In the genomic region with DNA sequence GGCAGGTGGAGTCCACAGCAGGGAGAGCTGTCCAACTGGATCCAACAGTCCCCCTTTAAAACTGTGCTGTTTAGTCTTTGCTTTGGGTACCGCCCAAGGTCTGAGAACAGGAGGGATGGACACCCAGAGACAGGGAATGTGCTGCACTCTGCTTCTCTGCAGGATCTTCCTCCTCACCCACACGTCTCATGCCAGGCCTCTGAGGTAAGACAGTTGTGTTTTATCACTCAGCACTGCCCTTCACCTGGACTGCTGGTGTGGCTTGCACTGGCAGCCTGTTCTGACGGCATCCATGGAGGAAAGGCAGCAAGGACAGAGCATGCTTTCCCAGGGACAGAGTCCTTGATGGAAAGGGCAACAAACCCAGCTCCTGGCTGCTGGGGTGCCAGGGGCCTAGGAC, we compare ENCODE assay signal across 21 mouse cellular contexts. TPM values are rescaled to one million over a fixed set of nuclear protein-coding genes. Genes with fewer than 3 reads are reported as not detected.
A peak's percentile ranks its signal among the peaks of the same experiment; 100 is the strongest.
DNase-seq lines count a peak whose midpoint lies in the region; ATAC-seq and TF ChIP-seq lines count a peak whose summit lies in the region.
"Had no signal": no experiment of that assay in that cellular context is flagged by ENCODE, and none has a peak within 500 bp of the region (broad histone marks: within the 10 kb centered on the region; RNA-seq: fewer than 3 reads in every experiment).

No protein-coding gene starts in this region.

- H3K9ac ChIP-seq in hindbrain, embryonic 13.5 days, result peak overlapping the region; percentile 40; the same call in 1 of the 2 replicates
- no peak overlapping the region for H3K9ac ChIP-seq in hindbrain, embryonic 14.5 days
- no peak overlapping the region for H3K9ac ChIP-seq in midbrain, postnatal 0 days (replicated peaks; ENCODE audit: low read length, poor library complexity, severe bottlenecking)
- H3K9ac ChIP-seq: liver, postnatal 0 days; neural tube, embryonic 12.5 days had no signal

- H3K36me3 ChIP-seq in hindbrain, embryonic 13.5 days, result peaks cover 29% of the 10 kb centered on the region
- H3K36me3 ChIP-seq in hindbrain, embryonic 14.5 days (replicated peaks; ENCODE audit: control insufficient read depth, insufficient read depth), result peaks cover 29% of the 10 kb centered on the region
- H3K36me3 ChIP-seq in midbrain, postnatal 0 days (ENCODE audit: insufficient read depth, low read length), result peaks cover 15% of the 10 kb centered on the region; the same call in 1 of the 2 replicates

- ATAC-seq in hindbrain, embryonic 13.5 days (ENCODE audit: low FRiP score), result no peak
- no peak for ATAC-seq in hindbrain, embryonic 14.5 days (ENCODE audit: low FRiP score)
- ATAC-seq in midbrain, postnatal 0 days (ENCODE audit: low FRiP score), result no peak
- ATAC-seq: forebrain, embryonic 16.5 days; hindbrain, embryonic 16.5 days; liver, postnatal 0 days had no signal

- H3K4me1 ChIP-seq in hindbrain, embryonic 13.5 days (replicated peaks), result peaks cover 6% of the 10 kb centered on the region
- H3K4me1 ChIP-seq in hindbrain, embryonic 14.5 days (replicated peaks; ENCODE audit: control insufficient read depth, insufficient read depth, low read length), result no peaks in the 10 kb centered on the region
- H3K4me1 ChIP-seq in midbrain, postnatal 0 days (ENCODE audit: insufficient read depth, low read length), result no peaks in the 10 kb centered on the region
- H3K4me1 ChIP-seq: neural tube, embryonic 12.5 days had no signal

- no peak overlapping the region for H3K4me3 ChIP-seq in hindbrain, embryonic 13.5 days
- no peak overlapping the region for H3K4me3 ChIP-seq in hindbrain, embryonic 14.5 days (replicated peaks; ENCODE audit: low read length)
- H3K4me3 ChIP-seq in midbrain, postnatal 0 days (ENCODE audit: low read depth, low read length), result no peak overlapping the region
- H3K4me3 ChIP-seq: erythroblast, embryonic 14.5 days; midbrain, embryonic 10.5 days; neural tube, embryonic 12.5 days had no signal

- no peak overlapping the region for H3K4me2 ChIP-seq in hindbrain, embryonic 13.5 days
- H3K4me2 ChIP-seq in hindbrain, embryonic 14.5 days (replicated peaks), result no peak overlapping the region
- H3K4me2 ChIP-seq in midbrain, postnatal 0 days (ENCODE audit: low read depth, low read length, poor library complexity, severe bottlenecking), result no peak overlapping the region
- H3K4me2 ChIP-seq: neural tube, embryonic 12.5 days had no signal

- TF ChIP-seq CTCF in midbrain, postnatal 0 days (IDR thresholded peaks at IDR 0.05), result no peak

- H3K9me3 ChIP-seq in hindbrain, embryonic 13.5 days, result no peaks in the 10 kb centered on the region
- no peaks in the 10 kb centered on the region for H3K9me3 ChIP-seq in hindbrain, embryonic 14.5 days (ENCODE audit: control insufficient read depth, low read length)
- no peaks in the 10 kb centered on the region for H3K9me3 ChIP-seq in midbrain, postnatal 0 days (ENCODE audit: low read length)
- H3K9me3 ChIP-seq: midbrain, embryonic 10.5 days; neural tube, embryonic 12.5 days had no signal

- 42% methylated on average over 3 of the region's 3 CpGs for WGBS in hindbrain, embryonic 13.5 days
- 50% methylated on average over 3 of the region's 3 CpGs for WGBS in hindbrain, embryonic 14.5 days
- 64% methylated on average over 3 of the region's 3 CpGs for WGBS in midbrain, postnatal 0 days

- no peak overlapping the region for H3K27ac ChIP-seq in hindbrain, embryonic 13.5 days
- no peak overlapping the region for H3K27ac ChIP-seq in hindbrain, embryonic 14.5 days
- no peak overlapping the region for H3K27ac ChIP-seq in midbrain, postnatal 0 days (ENCODE audit: low read depth, low read length)
- H3K27ac ChIP-seq: midbrain, embryonic 10.5 days; neural tube, embryonic 12.5 days had no signal

- no peaks in the 10 kb centered on the region for H3K27me3 ChIP-seq in hindbrain, embryonic 13.5 days
- no peaks in the 10 kb centered on the region for H3K27me3 ChIP-seq in hindbrain, embryonic 14.5 days (ENCODE audit: control insufficient read depth, insufficient read depth, low read length)
- no peaks in the 10 kb centered on the region for H3K27me3 ChIP-seq in midbrain, postnatal 0 days (ENCODE audit: insufficient read depth, low read length)
- H3K27me3 ChIP-seq: neural tube, embryonic 12.5 days had no signal

- peak; percentile 59 for DNase-seq in cerebellum, adult 9-10 months
- no peak for DNase-seq in cerebellum, postnatal 10 days
- DNase-seq in hindbrain, embryonic 14.5 days (ENCODE audit: low spot score), result no peak
- peak; percentile 80 for DNase-seq in adrenal gland, adult 2 months
- peak; percentile 45 for DNase-seq in adrenal gland, postnatal 25 days
- DNase-seq in midbrain, postnatal 0 days (ENCODE audit: low spot score), result no peak
- DNase-seq: B cell, adult 2 months; heart, postnatal 14 days; kidney, adult 11 months; kidney, postnatal 14 days; liver, postnatal 0 days; lung, postnatal 14 days; thymus, postnatal 4 days had no signal

RNA-seq across cellular contexts. Expression of a gene that starts 54.8 kb away (rescaled TPM):
- polyA plus RNA-seq in hindbrain, embryonic 13.5 days (2015; fragmentation: Nextera tagmentation; extraction: Ambion mirVana), result 1.5 and 1.8 TPM in 2 replicates
- 1.5 TPM in 2 replicates for polyA plus RNA-seq in hindbrain, embryonic 14.5 days (2014; fragmentation: Nextera tagmentation; extraction: Ambion mirVana)
- under 1 TPM; 0.79 to 0.95 TPM for total RNA-seq in adrenal gland, adult 2 months (2021)
- 0.72 and 0.79 TPM in 2 replicates for polyA plus RNA-seq in adrenal gland, adult 2 months (2012; rRNA removed)
- 0.55 TPM in 1 of 2 replicates, not detected in the other for total RNA-seq in adrenal gland, postnatal 25 days (2021)
- total RNA-seq in midbrain, postnatal 0 days (2014; rRNA removed), result 0.14 and 1.8 TPM in 2 replicates
- 3.5 and 4.0 TPM in 2 replicates for polyA plus RNA-seq in midbrain, postnatal 0 days (2015; fragmentation: Nextera tagmentation; extraction: Ambion mirVana)
- total RNA-seq: common myeloid progenitor, adult 5-6 weeks; heart, postnatal 14 days; monocyte, adult 5-6 weeks had no signal
- polyA plus RNA-seq: erythroblast, embryonic 14.5 days; liver, postnatal 0 days had no signal

Comparison
In these comparisons a context has a peak if more than half of its experiments do, and no peak if none do; other contexts are left out.
1. DNase-seq: peak in cerebellum, adult 9-10 months (single experiment), adrenal gland, adult 2 months (single experiment) and adrenal gland, postnatal 25 days (single experiment); none in cerebellum, postnatal 10 days (0 of 2), hindbrain, embryonic 14.5 days (single experiment) and midbrain, postnatal 0 days (single experiment).